Mouse (Mus musculus) activated CD4-positive, CD25-positive, alpha-beta regulatory T cell, adult 4 months (primary cell): ENCODE measurements around the gene Bsx. TPM values are rescaled to one million over a fixed set of nuclear protein-coding genes. Genes with fewer than 3 reads are reported as not detected.

Experiments used
- ATAC-seq: one replicate; pipeline ENCODE4 v1.8.0; 2017
- polyA plus RNA-seq, 2 experiments: library from polyadenylated mRNA; unstranded; fragments of 100-300 nt; shearing (Covaris generic); gene quantifications; one replicate each; pipeline ENCODE4 v1.2.1; 2017

Bsx gene
- polyA plus RNA-seq, 2 experiments from 2014 or later, result not detected

- no peak for ATAC-seq
Observed at GRCm38 (mm10) chr9:40892456-40892855, 18.5 kb downstream of the Bsx start.

DNA sequence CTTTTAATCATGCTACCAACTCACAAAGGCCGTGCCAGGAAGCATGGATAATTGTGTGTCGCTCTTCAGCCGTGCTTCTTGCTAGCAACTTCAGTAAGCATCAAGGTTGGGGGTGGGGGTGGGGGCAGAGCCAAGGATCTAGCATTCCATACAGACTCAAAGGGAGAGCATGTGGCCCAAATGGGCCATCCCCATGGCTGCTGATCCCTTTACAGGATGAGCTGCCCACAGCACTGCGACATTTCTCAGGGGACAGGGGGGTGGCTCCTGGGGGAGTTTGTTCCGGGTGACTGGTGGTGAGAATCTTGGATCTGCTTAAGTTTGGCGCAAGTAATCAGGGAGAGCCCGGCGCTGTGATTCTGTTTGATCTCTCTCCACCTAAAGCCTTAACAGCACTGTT lies 33.5 kb downstream of the Bsx start:
- ATAC-seq, result no peak

GRCm38 (mm10) chr9:40908411-40908810 lies 34.5 kb downstream of the Bsx start:
- no peak for ATAC-seq

DNA sequence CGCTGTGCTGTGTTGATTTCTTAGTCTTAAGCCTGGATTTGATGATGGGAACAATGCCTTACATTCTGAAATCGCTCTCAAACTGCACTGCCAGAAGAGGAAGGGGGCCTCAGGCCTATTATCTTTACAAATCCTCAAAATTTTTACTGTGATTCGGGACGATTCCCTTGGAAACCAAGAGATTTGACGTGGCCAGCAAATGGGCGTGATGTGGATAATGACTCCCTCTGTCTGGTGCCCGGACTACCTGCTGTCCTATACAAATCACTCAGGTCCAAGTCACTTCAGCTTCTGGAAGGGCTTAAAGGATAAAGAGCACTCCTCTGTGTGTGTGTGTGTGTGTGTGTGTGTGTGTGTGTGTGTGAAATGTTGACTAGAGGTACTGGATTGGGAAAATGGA lies 35.0 kb downstream of the Bsx start:
- no peak for ATAC-seq

DNA sequence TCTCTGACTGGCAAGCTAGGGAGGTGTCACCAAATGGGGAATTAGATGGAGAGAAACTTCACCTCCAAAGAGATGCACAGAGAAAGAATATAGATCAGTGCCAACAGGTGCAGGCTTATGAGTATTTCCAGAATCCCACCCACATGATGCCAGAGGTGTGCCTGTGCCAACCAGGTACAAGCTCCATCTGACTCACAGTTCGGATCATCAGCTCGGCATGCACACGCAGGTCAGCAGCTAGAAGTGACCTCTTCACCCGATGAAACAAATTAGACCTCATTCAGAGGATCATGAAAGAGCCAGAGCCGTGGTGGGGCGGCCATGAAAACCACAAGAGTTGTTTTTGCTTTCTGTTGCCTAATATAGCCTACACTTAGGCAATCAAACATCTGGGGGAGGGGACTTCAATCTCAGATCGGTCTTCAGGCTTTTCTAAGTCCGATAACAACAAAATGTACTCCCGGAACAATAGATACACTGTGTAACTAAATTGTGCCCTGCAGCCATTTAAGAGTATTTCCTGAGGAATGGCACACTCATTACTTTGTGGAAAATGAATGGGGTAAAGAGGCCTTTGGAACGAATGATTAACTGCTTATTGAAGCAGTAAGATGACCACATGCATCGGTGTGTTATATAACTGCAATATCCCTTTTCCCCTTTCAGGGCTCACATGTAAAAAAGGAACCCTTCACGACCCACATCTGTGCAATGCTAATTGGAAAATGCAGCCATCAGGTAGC lies 44.1 kb downstream of the Bsx start:
- no peak for ATAC-seq

DNA sequence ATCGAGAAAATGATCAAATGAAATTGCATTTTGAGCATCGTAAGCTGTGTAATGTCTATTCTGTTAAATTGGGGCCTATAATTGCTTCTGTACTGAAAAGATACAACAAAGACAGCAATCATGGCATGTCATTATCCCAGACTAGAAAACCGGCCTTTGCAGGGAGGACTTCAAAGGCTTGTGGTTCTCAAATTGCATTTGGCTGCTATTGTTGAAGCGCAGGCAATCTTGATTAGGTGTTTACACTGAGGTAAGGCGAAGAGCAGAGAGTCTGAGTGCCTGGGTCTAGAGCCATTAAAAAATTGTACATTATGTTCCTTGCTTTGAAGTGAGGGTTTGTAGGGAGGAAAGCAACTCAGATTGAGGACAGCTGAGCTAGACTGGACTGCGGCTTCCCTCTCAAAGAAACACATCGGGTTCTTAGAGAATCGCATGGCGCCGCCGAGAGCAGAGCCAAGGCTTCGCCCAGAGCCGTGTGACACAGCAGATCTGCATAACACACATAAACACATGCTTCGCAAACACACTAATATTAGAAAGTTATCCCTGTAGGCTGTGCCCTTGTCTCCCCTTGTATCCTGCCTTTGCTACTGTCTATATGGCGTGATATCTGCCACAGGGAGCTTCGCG lies 53.5 kb downstream of the Bsx start:
- ATAC-seq, result no peak

Other genes starting within 250 kb of the Bsx start
- gene Gm21915, start 203.5 kb upstream of the Bsx start, polyA plus RNA-seq, result not detected
- gene Clmp, start 188.2 kb upstream of the Bsx start, polyA plus RNA-seq, result under 1 TPM in 1 of 2 experiments, not detected in 1; 0.19 TPM
- 1,000 to 10,000 TPM; 3,239 to 3,330 TPM for gene Hspa8, start 73.1 kb upstream of the Bsx start, polyA plus RNA-seq
- gene Jhy, start 90.0 kb downstream of the Bsx start, polyA plus RNA-seq, result not detected
- 1 to 10 TPM; 1.2 to 2.7 TPM for gene Crtam, start 130.5 kb downstream of the Bsx start, polyA plus RNA-seq